Mouse (Mus musculus) midbrain, postnatal 0 days (tissue): ENCODE results near the gene 1700017D01Rik. TPM values are rescaled to one million over a fixed set of nuclear protein-coding genes. Genes with fewer than 3 reads are reported as not detected.

Experiments
- ATAC-seq: fragments of 200-750 bp; cut with Nextera tagmentation; 2 replicates; pipeline ENCODE4 v1.8.0; 2017; ENCODE audit warnings: moderate number of reproducible peaks, mild to moderate bottlenecking, moderate TSS enrichment, moderate library complexity; ENCODE audit not compliant: low FRiP score
- DNase-seq: peaks from one replicate; pipeline ENCODE4 v3.0.0-alpha.2; 2015; ENCODE audit warnings: low spot score
- H3K27ac ChIP-seq: fragments of 300-500 bp; sonication (generic); 2 replicates; pipeline ENCODE4 v1.5.1; 2014; ENCODE audit warnings: low read depth, mild to moderate bottlenecking, low read length, mixed read lengths
- H3K27me3 ChIP-seq: fragments of 300-500 bp; sonication (generic); 2 replicates; pipeline ENCODE4 v1.6.1; 2014; ENCODE audit warnings: low read length, control low read depth, mixed read lengths; ENCODE audit not compliant: insufficient read depth
- H3K36me3 ChIP-seq: fragments of 300-500 bp; sonication (generic); 2 replicates; pipeline ENCODE4 v1.6.1; 2014; ENCODE audit warnings: low read length, control low read depth, mixed read lengths; ENCODE audit not compliant: insufficient read depth
- H3K4me1 ChIP-seq: fragments of 300-500 bp; sonication (generic); 2 replicates; pipeline ENCODE4 v1.6.1; 2014; ENCODE audit warnings: mild to moderate bottlenecking, control low read depth, antibody characterized with exemption, low read length, mixed read lengths; ENCODE audit not compliant: insufficient read depth
- H3K4me2 ChIP-seq: fragments of 300-500 bp; sonication (generic); 2 replicates; pipeline ENCODE4 v1.6.1; 2014; ENCODE audit warnings: low read depth, mild to moderate bottlenecking, low read length, mixed read lengths; ENCODE audit not compliant: poor library complexity, severe bottlenecking
- H3K4me3 ChIP-seq: fragments of 300-500 bp; sonication (generic); 2 replicates; pipeline ENCODE4 v1.5.1; 2014; ENCODE audit warnings: low read depth, mild to moderate bottlenecking, low read length, moderate library complexity
- H3K9ac ChIP-seq: fragments of 300-500 bp; sonication (generic); replicated peaks from 2 replicates; pipeline ENCODE4 v1.6.1; 2014; ENCODE audit warnings: mild to moderate bottlenecking, low read length, moderate library complexity, mixed read lengths; ENCODE audit not compliant: poor library complexity, severe bottlenecking
- H3K9me3 ChIP-seq: fragments of 300-500 bp; sonication (generic); 2 replicates; pipeline ENCODE4 v1.6.1; 2016; ENCODE audit warnings: low read length, control low read depth
- CTCF ChIP-seq: IDR thresholded peaks from 2 replicates; pipeline ENCODE4 v1.5.1; 2016; ENCODE audit warnings: antibody characterized with exemption, mild to moderate bottlenecking
- WGBS: fragments of 180-500 bp; shearing (Covaris S2); extraction: QIAGEN DNeasy Blood & Tissue Kit; methylation state at CpG from one replicate; pipeline ENCODE4 v1.1.7; 2014; 5-methylcytosine and 5-hydroxymethylcytosine counted together
- polyA plus RNA-seq: library from polyadenylated mRNA; unstranded; fragments of >200 nt; fragmentation: Nextera tagmentation; extraction: Ambion mirVana; gene quantifications from 2 replicates; pipeline ENCODE4 v1.2.1, GENCODE M21; 2015
- total RNA-seq: library from RNA; depleted of rRNA; stranded (reverse); fragments of >200 nt; gene quantifications from 2 replicates; pipeline ENCODE4 v1.2.3, GENCODE M21; 2014; rRNA removed

Gene 1700017D01Rik
- total and polyA plus RNA-seq, 2 experiments from 2014 or later = not detected

- DNase-seq (no peak), ATAC-seq (no peak)
- H3K4me2 ChIP-seq = no peak overlapping the region
- no peaks in the 10 kb centered on the region for H3K27me3 ChIP-seq
- no peak overlapping the region for H3K4me3 ChIP-seq
- no peaks in the 10 kb centered on the region for H3K4me1 ChIP-seq
- H3K9me3 ChIP-seq = no peaks in the 10 kb centered on the region
- TF ChIP-seq CTCF = no peak
- WGBS = 67% methylated on average over 3 of the region's 3 CpGs
- no peak overlapping the region for H3K9ac ChIP-seq
- no peak overlapping the region for H3K27ac ChIP-seq
- H3K36me3 ChIP-seq = no peaks in the 10 kb centered on the region
Measured at GRCm38 (mm10) chr19:11053277-11053676, 77.4 kb downstream of the 1700017D01Rik start.

DNA sequence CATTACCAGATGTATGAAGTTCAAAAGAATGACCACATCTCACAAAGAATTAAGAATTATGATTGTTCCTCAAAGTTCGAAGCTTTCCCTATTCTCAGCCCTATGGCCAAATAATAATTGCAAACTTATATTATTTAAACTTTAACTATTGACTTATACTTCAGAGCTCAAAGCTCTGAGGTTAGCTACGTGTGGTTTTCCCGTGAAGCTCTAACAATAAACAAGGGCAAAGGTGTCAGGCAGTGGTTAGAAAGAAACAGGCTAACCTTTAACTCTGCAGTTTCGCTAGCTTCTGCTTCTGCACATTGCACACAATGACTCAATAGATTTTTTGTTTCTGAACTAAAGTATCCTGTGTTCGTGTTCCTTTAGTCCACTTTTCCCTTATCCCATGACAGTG, 77.8 kb downstream of the 1700017D01Rik start:
- no peak for TF ChIP-seq CTCF
- no peak overlapping the region for H3K4me2 ChIP-seq
- H3K27me3 ChIP-seq = no peaks in the 10 kb centered on the region
- ATAC-seq (no peak), DNase-seq (no peak)
- no peak overlapping the region for H3K9ac ChIP-seq
- H3K4me1 ChIP-seq = no peaks in the 10 kb centered on the region
- no peak overlapping the region for H3K27ac ChIP-seq
- no peaks in the 10 kb centered on the region for H3K9me3 ChIP-seq
- 70% methylated on average over 5 of the region's 5 CpGs for WGBS
- H3K36me3 ChIP-seq = no peaks in the 10 kb centered on the region
- H3K4me3 ChIP-seq = no peak overlapping the region

DNA sequence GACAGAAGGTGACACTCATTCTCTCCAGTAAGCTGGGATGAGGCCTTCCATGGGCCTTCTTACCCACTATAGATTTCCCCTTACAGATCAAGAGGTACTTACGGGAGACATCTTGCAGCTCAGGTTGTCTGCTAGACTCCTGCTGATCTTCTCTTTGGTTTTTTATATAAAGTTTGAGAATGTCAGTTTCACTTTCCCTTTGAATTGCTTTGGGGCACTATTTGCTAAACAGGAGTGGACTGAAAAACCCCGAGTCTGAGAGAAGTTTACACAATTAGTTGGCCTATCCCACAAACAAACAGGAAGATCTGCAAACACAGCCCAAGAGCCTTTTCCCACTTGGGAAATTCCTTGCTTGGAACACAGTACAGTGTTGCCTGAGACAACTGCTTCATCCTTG, 80.4 kb downstream of the 1700017D01Rik start:
- no peak overlapping the region for H3K4me3 ChIP-seq
- WGBS = 78% methylated on average over 2 of the region's 2 CpGs
- H3K27me3 ChIP-seq = no peaks in the 10 kb centered on the region
- no peak overlapping the region for H3K9ac ChIP-seq
- H3K27ac ChIP-seq = no peak overlapping the region
- DNase-seq (no peak), ATAC-seq (no peak)
- H3K4me2 ChIP-seq = no peak overlapping the region
- H3K4me1 ChIP-seq = no peaks in the 10 kb centered on the region
- no peaks in the 10 kb centered on the region for H3K9me3 ChIP-seq
- no peak for TF ChIP-seq CTCF
- H3K36me3 ChIP-seq = no peaks in the 10 kb centered on the region

DNA sequence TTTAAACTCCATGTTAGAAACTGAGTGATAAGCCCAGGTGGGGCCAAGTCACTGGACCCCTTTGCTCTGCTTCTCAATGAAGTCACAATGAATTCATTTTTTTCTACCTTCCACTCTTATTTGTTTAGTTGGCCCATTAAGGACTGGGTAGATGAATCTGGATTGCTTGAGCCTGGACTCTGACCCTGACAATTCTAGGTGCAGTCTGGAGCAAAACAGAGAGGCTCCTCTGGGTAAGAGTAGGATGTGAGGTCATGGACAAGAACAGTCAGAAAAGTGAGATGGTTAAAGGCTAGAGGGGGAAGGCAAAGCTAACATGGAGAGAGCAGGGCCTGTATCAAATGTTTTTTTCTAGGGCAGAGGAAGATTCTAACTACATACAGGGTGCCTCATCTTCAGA, 81.2 kb downstream of the 1700017D01Rik start:
- no peak overlapping the region for H3K27ac ChIP-seq
- H3K36me3 ChIP-seq = no peaks in the 10 kb centered on the region
- no peak for TF ChIP-seq CTCF
- H3K9me3 ChIP-seq = no peaks in the 10 kb centered on the region
- H3K4me1 ChIP-seq = no peaks in the 10 kb centered on the region
- H3K9ac ChIP-seq = no peak overlapping the region
- H3K4me3 ChIP-seq = no peak overlapping the region
- no peak overlapping the region for H3K4me2 ChIP-seq
- no peak for ATAC-seq
- H3K27me3 ChIP-seq = no peaks in the 10 kb centered on the region
- no peak for DNase-seq

- Histone ChIP-seq H3K36me3 (no peaks in the 10 kb centered on the region), H3K4me3 (no peak overlapping the region), H3K4me2 (no peak overlapping the region), H3K9me3 (no peaks in the 10 kb centered on the region), H3K27me3 (no peaks in the 10 kb centered on the region), H3K4me1 (no peaks in the 10 kb centered on the region), H3K9ac (no peak overlapping the region), H3K27ac (no peak overlapping the region)
- DNase-seq (no peak), ATAC-seq (no peak)
- TF ChIP-seq CTCF = no peak
- 82% methylated on average over 1 of the region's 1 CpGs for WGBS
Measured at GRCm38 (mm10) chr19:11048503-11048902, 82.2 kb downstream of the 1700017D01Rik start.

- Histone ChIP-seq H3K36me3 (no peaks in the 10 kb centered on the region), H3K4me3 (no peak overlapping the region), H3K4me2 (no peak overlapping the region), H3K27ac (no peak overlapping the region), H3K4me1 (no peaks in the 10 kb centered on the region), H3K27me3 (no peaks in the 10 kb centered on the region), H3K9me3 (no peaks in the 10 kb centered on the region), H3K9ac (no peak overlapping the region)
- WGBS = 79% methylated on average over 6 of the region's 6 CpGs
- no peak for TF ChIP-seq CTCF
- DNase-seq (no peak), ATAC-seq (no peak)
Measured at GRCm38 (mm10) chr19:11048009-11048408, 82.7 kb downstream of the 1700017D01Rik start.

Other genes with a start within 250 kb of the 1700017D01Rik start
- gene Tmem109, start 248.9 kb downstream of the 1700017D01Rik start, total RNA-seq = 21.3 and 22.9 TPM in 2 replicates
- gene Tmem109, start 248.9 kb downstream of the 1700017D01Rik start, polyA plus RNA-seq = 39.2 and 39.3 TPM in 2 replicates
- 281 and 298 TPM in 2 replicates for gene Prpf19, start 235.6 kb downstream of the 1700017D01Rik start, total RNA-seq
- 37.8 and 38.1 TPM in 2 replicates for gene Prpf19, start 235.6 kb downstream of the 1700017D01Rik start, polyA plus RNA-seq
- 0.14 and 0.82 TPM in 2 replicates for gene Zp1, start 210.2 kb downstream of the 1700017D01Rik start, total RNA-seq
- 0.98 and 1.4 TPM in 2 replicates for gene Zp1, start 210.2 kb downstream of the 1700017D01Rik start, polyA plus RNA-seq
- gene Ptgdr2, start 193.7 kb downstream of the 1700017D01Rik start, total RNA-seq = 1.0 and 1.4 TPM in 2 replicates
- gene Ptgdr2, start 193.7 kb downstream of the 1700017D01Rik start, polyA plus RNA-seq = 0.09 and 0.16 TPM in 2 replicates
- gene Ccdc86, start 181.6 kb downstream of the 1700017D01Rik start, total RNA-seq = 6.5 and 6.7 TPM in 2 replicates
- 13.1 and 13.5 TPM in 2 replicates for gene Ccdc86, start 181.6 kb downstream of the 1700017D01Rik start, polyA plus RNA-seq
- gene Ms4a10, start 156.2 kb downstream of the 1700017D01Rik start, total RNA-seq = not detected in 2 replicates
- not detected in 2 replicates for gene Ms4a10, start 156.2 kb downstream of the 1700017D01Rik start, polyA plus RNA-seq
- not detected in 2 replicates for gene Ms4a15, start 137.6 kb downstream of the 1700017D01Rik start, total RNA-seq
- gene Ms4a15, start 137.6 kb downstream of the 1700017D01Rik start, polyA plus RNA-seq = 0.09 TPM in 1 of 2 replicates, not detected in the other
- not detected in 2 replicates for gene Ms4a18, start 112.8 kb downstream of the 1700017D01Rik start, total RNA-seq
- gene Ms4a18, start 112.8 kb downstream of the 1700017D01Rik start, polyA plus RNA-seq = not detected in 2 replicates
- not detected in 2 replicates for gene Ms4a8a, start 49.8 kb downstream of the 1700017D01Rik start, total RNA-seq
- not detected in 2 replicates for gene Ms4a8a, start 49.8 kb downstream of the 1700017D01Rik start, polyA plus RNA-seq
- not detected in 2 replicates for gene 1700025F22Rik, start 34.4 kb upstream of the 1700017D01Rik start, total RNA-seq
- not detected in 2 replicates for gene 1700025F22Rik, start 34.4 kb upstream of the 1700017D01Rik start, polyA plus RNA-seq
- gene Ms4a13, start 65.9 kb upstream of the 1700017D01Rik start, total RNA-seq = not detected in 2 replicates
- gene Ms4a13, start 65.9 kb upstream of the 1700017D01Rik start, polyA plus RNA-seq = not detected in 2 replicates
- gene Ms4a12, start 101.6 kb upstream of the 1700017D01Rik start, total RNA-seq = not detected in 2 replicates
- not detected in 2 replicates for gene Ms4a12, start 101.6 kb upstream of the 1700017D01Rik start, polyA plus RNA-seq
- gene Ms4a1, start 135.4 kb upstream of the 1700017D01Rik start, total RNA-seq = not detected in 2 replicates
- 0.07 TPM in 1 of 2 replicates, not detected in the other for gene Ms4a1, start 135.4 kb upstream of the 1700017D01Rik start, polyA plus RNA-seq
- gene Ms4a5, start 153.0 kb upstream of the 1700017D01Rik start, total RNA-seq = not detected in 2 replicates
- not detected in 2 replicates for gene Ms4a5, start 153.0 kb upstream of the 1700017D01Rik start, polyA plus RNA-seq
- gene Ms4a14, start 183.6 kb upstream of the 1700017D01Rik start, total RNA-seq = 0.11 TPM in 1 of 2 replicates, not detected in the other
- gene Ms4a14, start 183.6 kb upstream of the 1700017D01Rik start, polyA plus RNA-seq = 0.06 TPM in 1 of 2 replicates, not detected in the other
- gene Ms4a7, start 205.3 kb upstream of the 1700017D01Rik start, total RNA-seq = 0.16 and 2.1 TPM in 2 replicates
- gene Ms4a7, start 205.3 kb upstream of the 1700017D01Rik start, polyA plus RNA-seq = 1.9 and 2.5 TPM in 2 replicates
- gene Ms4a4a, start 244.6 kb upstream of the 1700017D01Rik start, total RNA-seq = 0.22 and 1.3 TPM in 2 replicates
- 1.3 and 1.9 TPM in 2 replicates for gene Ms4a4a, start 244.6 kb upstream of the 1700017D01Rik start, polyA plus RNA-seq